Mouse (Mus musculus): ENCODE measurements around the gene Olfr1380. TPM values are rescaled to one million over a fixed set of nuclear protein-coding genes. Genes with fewer than 3 reads are reported as not detected.
"Not testable (repeated sequence)": the region's sequence is repeated elsewhere in the genome, so short reads cannot be mapped to it uniquely, and the experiment has no call there.

Olfr1380 gene
- polyA plus RNA-seq, 1 experiment from 2014 or later: not detected

DNA sequence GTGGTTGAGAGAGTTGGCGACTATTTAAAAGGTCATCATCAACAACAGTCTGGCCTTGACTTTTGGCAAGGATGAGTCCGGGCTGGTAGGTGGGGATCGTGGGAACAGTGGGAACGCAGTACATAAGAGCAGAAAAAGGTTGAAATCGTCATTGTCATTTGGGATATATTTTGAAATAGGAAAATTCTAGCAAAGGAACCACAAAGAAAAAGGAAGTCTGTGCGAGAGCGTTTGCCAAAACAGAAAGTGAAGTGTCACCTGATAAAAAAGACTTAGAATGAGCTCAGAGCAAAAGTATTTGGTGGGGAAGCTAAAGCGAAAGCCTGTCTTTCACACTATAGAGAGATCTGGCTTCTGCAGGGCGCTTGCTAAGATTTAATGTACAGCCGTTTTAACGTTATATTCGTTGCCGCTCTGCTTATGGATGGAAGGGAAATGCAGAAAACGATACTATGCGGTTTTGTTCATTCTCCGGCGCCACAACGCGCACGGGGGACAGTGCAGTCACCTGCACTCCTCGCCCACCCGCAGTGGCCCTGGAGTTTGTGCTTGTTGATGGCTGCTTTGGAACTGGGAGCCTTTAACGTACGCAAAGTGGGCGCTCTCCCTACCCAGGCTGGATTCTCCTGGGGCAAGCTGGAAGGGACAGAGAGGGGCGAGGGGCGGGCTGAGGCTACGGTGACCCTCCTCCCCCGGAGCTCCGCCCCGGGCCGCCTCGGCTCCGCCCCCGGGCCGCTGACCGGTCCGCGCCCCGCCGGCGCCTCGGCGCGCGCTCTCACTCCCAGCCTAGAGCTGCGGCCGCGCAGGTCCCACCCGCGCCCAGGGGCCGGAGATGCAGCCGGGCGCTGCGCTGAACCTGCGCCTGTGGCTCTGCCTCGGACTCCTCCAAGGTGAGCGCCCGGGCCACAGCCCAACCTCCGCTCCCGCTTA is 52.5 kb downstream of the Olfr1380 start, which contains the start of gene Flt4:
TSS of gene Flt4 (plus strand) at position 326 of the 930 bp plus-strand sequence.
- H3K36me3 ChIP-seq, H3K9ac ChIP-seq, H3K9me3 ChIP-seq, H3K27ac ChIP-seq, H3K4me1 ChIP-seq: not testable (repeated sequence)
- Histone ChIP-seq H3K27me3 (replicated peaks) (peaks cover 15% of the 10 kb centered on the region), H3K4me3 (replicated peaks) (peak within 1 kb of the TSS; percentile 50), H3K4me2 (peak within 1 kb of the TSS; percentile 83)
- 4% methylated on average over 54 of the region's 61 CpGs for WGBS
- peak; percentile 82 for ATAC-seq (ENCODE audit: insufficient read depth, low FRiP score, low read depth)

DNA sequence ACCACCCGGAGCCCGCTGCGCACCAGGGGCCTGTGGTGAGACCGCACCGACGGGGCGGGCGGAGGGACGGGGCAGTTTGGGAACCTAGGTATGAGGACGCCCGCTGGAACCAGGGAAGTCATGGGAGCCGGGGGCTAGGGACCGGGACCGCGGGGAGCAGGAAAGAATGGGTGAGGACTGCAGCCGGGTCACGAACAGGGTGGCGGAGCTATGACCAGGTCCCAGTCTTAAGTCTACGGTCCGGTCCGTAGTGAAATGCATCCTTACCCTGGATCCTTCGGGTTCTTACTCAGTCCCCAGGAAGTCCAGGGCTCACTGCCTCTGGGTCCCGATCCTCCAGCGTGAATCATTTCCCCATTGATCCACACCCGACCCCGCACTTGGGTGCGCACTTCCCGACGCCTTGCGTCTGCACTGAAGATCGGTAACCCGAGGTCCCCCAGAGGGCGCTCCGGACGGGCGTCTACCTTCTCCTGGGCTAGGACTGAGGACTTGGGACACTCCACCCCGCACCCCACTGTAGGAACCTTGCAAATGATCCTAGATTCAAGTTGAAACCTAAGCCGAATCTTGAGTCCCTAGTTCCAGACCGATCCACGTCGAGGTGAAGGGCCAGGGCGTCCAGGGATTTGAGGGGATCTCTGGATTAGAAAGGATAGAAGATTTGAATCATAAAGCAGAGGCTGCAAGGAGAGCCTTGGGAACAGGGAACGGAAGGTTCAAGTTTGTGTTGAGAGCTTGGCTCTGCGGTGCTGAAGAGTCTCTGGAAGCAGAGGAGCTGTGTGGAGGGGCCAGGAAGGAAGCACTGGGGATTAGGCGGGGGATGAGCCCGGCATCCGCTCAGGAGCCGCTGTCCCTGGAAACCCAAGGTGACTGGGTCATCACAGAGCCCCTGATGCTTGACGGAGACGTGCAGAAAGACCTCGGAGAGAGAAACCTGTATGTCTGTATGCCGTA is 53.5 kb downstream of the Olfr1380 start:
- H3K4me1 ChIP-seq, H3K9ac ChIP-seq, H3K27ac ChIP-seq, H3K9me3 ChIP-seq, H3K36me3 ChIP-seq: not testable (repeated sequence)
- WGBS: 2% methylated on average over 52 of the region's 52 CpGs
- peak overlapping the region; percentile 50 for H3K4me3 ChIP-seq (replicated peaks)
- peak overlapping the region; percentile 83 for H3K4me2 ChIP-seq
- peak; percentile 15; the same call in 1 of the 2 replicates for ATAC-seq (ENCODE audit: insufficient read depth, low FRiP score, low read depth)
- peaks cover 15% of the 10 kb centered on the region for H3K27me3 ChIP-seq (replicated peaks)

DNA sequence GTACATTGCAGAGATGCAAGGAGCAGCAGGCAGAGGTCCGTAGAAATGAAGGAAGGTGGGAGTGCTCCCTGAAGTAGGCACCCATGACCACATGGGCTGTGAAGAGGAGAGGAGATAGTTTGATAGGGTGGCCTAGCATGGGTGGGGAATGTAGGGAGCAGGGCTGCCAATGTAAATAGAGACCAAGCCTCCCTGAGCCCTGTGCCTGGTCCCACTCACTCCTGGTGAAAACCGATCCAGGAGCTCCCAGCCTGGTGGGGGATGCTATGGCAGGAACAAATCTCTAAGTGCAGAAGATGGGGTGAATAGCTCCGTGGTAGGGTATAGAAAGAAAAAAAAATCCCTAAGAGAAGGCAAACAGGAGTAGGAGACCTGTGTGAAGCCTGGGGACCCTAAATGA is 54.7 kb downstream of the Olfr1380 start:
- H3K36me3 ChIP-seq; H3K27ac ChIP-seq; ATAC-seq (ENCODE audit: insufficient read depth, low FRiP score, low read depth); H3K4me1 ChIP-seq; H3K4me3 ChIP-seq (replicated peaks); H3K9ac ChIP-seq; H3K9me3 ChIP-seq: not testable (repeated sequence)
- Histone ChIP-seq H3K4me2 (peak overlapping the region; percentile 23), H3K27me3 (replicated peaks) (peaks cover 15% of the 10 kb centered on the region)
- 14% methylated on average over 3 of the region's 3 CpGs for WGBS

DNA sequence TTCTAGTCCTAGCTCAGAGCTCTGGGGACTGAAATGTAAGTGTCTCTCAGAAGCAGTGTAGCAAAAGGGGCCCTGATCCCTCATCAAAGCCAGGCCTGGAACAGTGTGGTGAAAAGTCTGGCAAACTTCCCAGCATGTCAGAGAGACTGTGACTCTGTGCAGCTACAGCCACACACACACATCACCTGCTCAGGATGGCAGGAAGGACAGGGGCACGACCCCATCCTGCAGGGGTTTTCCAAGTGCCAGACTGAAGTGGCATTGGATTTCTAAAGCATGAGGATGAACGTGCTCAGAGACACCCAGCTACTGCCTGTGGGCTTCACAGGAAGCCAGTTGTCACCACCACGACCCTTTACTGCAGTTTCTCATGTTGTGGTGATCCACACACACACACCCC is 55.5 kb downstream of the Olfr1380 start:
- no peak overlapping the region for H3K4me2 ChIP-seq
- H3K4me3 ChIP-seq (replicated peaks): no peak overlapping the region
- no peak for ATAC-seq (ENCODE audit: insufficient read depth, low FRiP score, low read depth)
- WGBS: 31% methylated on average over 3 of the region's 3 CpGs
- H3K9ac ChIP-seq: no peak overlapping the region
- 0 out of 2 replicates have a peak, but pooled peaks cover 3% of the 10 kb centered on the region for H3K4me1 ChIP-seq
- H3K9me3 ChIP-seq: no peaks in the 10 kb centered on the region
- no peaks in the 10 kb centered on the region for H3K36me3 ChIP-seq
- H3K27ac ChIP-seq: no peak overlapping the region
- peaks cover 15% of the 10 kb centered on the region for H3K27me3 ChIP-seq (replicated peaks)

DNA sequence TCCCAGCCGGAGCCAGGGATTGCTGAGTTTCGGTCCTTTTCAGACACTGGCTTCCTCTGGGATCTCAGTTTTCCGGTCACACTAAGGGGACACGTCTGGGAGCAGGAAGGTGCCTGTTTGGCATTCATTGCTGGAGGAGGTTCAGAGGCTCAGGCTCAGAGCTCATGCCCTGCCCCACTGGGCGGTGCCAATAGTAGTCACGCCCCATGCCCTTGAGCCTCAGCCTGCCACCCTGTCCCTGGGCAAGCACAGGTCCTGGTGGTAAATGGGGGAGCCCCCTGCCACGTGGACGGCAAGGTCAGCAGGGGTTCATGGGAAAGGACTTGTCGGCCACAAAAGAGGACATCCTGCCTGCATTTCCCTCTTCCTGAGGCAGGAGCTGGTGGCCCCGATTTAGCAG is 56.7 kb downstream of the Olfr1380 start:
- 12% methylated on average over 10 of the region's 10 CpGs for WGBS
- no peak overlapping the region for H3K4me2 ChIP-seq

More for the DNA sequence above, 56.7 kb downstream of the Olfr1380 start:
- Histone ChIP-seq H3K9me3 (no peaks in the 10 kb centered on the region), H3K36me3 (no peaks in the 10 kb centered on the region), H3K9ac (no peak overlapping the region), H3K4me1 (0 out of 2 replicates have a peak, but pooled peaks cover 3% of the 10 kb centered on the region), H3K27ac (no peak overlapping the region), H3K27me3 (replicated peaks) (peaks cover 15% of the 10 kb centered on the region), H3K4me3 (replicated peaks) (no peak overlapping the region)
- peak; percentile 65; the same call in 1 of the 2 replicates for ATAC-seq (ENCODE audit: insufficient read depth, low FRiP score, low read depth)

Other genes with a start within 250 kb of the Olfr1380 start
- gene Olfr1391, start 234.1 kb upstream of the Olfr1380 start, polyA plus RNA-seq (2015; fragmentation: Nextera tagmentation; extraction: Ambion mirVana): not detected in 2 replicates
- gene Olfr1390, start 221.7 kb upstream of the Olfr1380 start, polyA plus RNA-seq (2015; fragmentation: Nextera tagmentation; extraction: Ambion mirVana): not detected in 2 replicates
- gene Olfr1389, start 133.8 kb upstream of the Olfr1380 start, polyA plus RNA-seq (2015; fragmentation: Nextera tagmentation; extraction: Ambion mirVana): not detected in 2 replicates
- gene Olfr1388, start 120.3 kb upstream of the Olfr1380 start, polyA plus RNA-seq (2015; fragmentation: Nextera tagmentation; extraction: Ambion mirVana): 0.12 and 0.15 TPM in 2 replicates
- not detected in 2 replicates for gene Olfr1387, start 101.5 kb upstream of the Olfr1380 start, polyA plus RNA-seq (2015; fragmentation: Nextera tagmentation; extraction: Ambion mirVana)
- gene Olfr1386, start 91.8 kb upstream of the Olfr1380 start, polyA plus RNA-seq (2015; fragmentation: Nextera tagmentation; extraction: Ambion mirVana): not detected in 2 replicates
- 0.04 TPM in 1 of 2 replicates, not detected in the other for gene Olfr1385, start 67.8 kb upstream of the Olfr1380 start, polyA plus RNA-seq (2015; fragmentation: Nextera tagmentation; extraction: Ambion mirVana)
- not detected in 2 replicates for gene Olfr1384, start 50.2 kb upstream of the Olfr1380 start, polyA plus RNA-seq (2015; fragmentation: Nextera tagmentation; extraction: Ambion mirVana)
- not detected in 2 replicates for gene Olfr1383, start 37.2 kb upstream of the Olfr1380 start, polyA plus RNA-seq (2015; fragmentation: Nextera tagmentation; extraction: Ambion mirVana)
- not detected in 2 replicates for gene Olfr1382, start 28.6 kb upstream of the Olfr1380 start, polyA plus RNA-seq (2015; fragmentation: Nextera tagmentation; extraction: Ambion mirVana)
- not detected in 2 replicates for gene Olfr1381, start 13.4 kb upstream of the Olfr1380 start, polyA plus RNA-seq (2015; fragmentation: Nextera tagmentation; extraction: Ambion mirVana)
- gene Flt4, start 52.4 kb downstream of the Olfr1380 start, polyA plus RNA-seq (2015; fragmentation: Nextera tagmentation; extraction: Ambion mirVana): 4.9 and 5.7 TPM in 2 replicates
- gene Scgb3a1, start 106.7 kb downstream of the Olfr1380 start, polyA plus RNA-seq (2015; fragmentation: Nextera tagmentation; extraction: Ambion mirVana): not detected in 2 replicates
- gene Cnot6, start 155.8 kb downstream of the Olfr1380 start, polyA plus RNA-seq (2015; fragmentation: Nextera tagmentation; extraction: Ambion mirVana): 47.6 and 49.2 TPM in 2 replicates
- gene Gfpt2, start 237.3 kb downstream of the Olfr1380 start, polyA plus RNA-seq (2015; fragmentation: Nextera tagmentation; extraction: Ambion mirVana): 8.1 and 8.7 TPM in 2 replicates

Measured in stomach, embryonic 15.5 days (tissue).